Mouse (Mus musculus) lung, embryonic 14.5 days (tissue): ENCODE data around the gene Tab2. TPM values are rescaled to one million over a fixed set of nuclear protein-coding genes. Genes with fewer than 3 reads are reported as not detected.

ENCODE experiments used
- ATAC-seq: fragments of 200-750 bp; cut with Nextera tagmentation; 2 replicates; pipeline ENCODE4 v1.8.0; 2017; ENCODE audit warnings: mild to moderate bottlenecking, moderate TSS enrichment, moderate library complexity; ENCODE audit not compliant: insufficient read depth
- DNase-seq: peaks from one replicate; pipeline ENCODE4 v3.0.0-alpha.2; 2015
- H3K27ac ChIP-seq: fragments of 300-500 bp; sonication (generic); 2 replicates; pipeline ENCODE4 v1.5.1; 2014; ENCODE audit warnings: low read depth, mild to moderate bottlenecking, moderate library complexity
- H3K27me3 ChIP-seq: fragments of 300-500 bp; sonication (generic); 2 replicates; pipeline ENCODE4 v1.6.1; 2014; ENCODE audit warnings: low read length, control low read depth; ENCODE audit not compliant: insufficient read depth
- H3K36me3 ChIP-seq: fragments of 300-500 bp; sonication (generic); 2 replicates; pipeline ENCODE4 v1.6.1; 2014; ENCODE audit warnings: control low read depth; ENCODE audit not compliant: insufficient read depth
- H3K4me1 ChIP-seq: fragments of 300-500 bp; sonication (generic); 2 replicates; pipeline ENCODE4 v1.6.1; 2014; ENCODE audit warnings: antibody characterized with exemption, control low read depth; ENCODE audit not compliant: insufficient read depth
- H3K4me2 ChIP-seq: fragments of 300-500 bp; sonication (generic); 2 replicates; pipeline ENCODE4 v1.6.1; 2014; ENCODE audit warnings: mild to moderate bottlenecking
- H3K4me3 ChIP-seq: fragments of 300-500 bp; sonication (generic); 2 replicates; pipeline ENCODE4 v1.5.1; 2014; ENCODE audit warnings: low read depth, low read length
- H3K9ac ChIP-seq: fragments of 300-500 bp; sonication (generic); 2 replicates; pipeline ENCODE4 v1.6.1; 2014
- H3K9me3 ChIP-seq: fragments of 300-500 bp; sonication (generic); 2 replicates; pipeline ENCODE4 v1.6.1; 2016; ENCODE audit warnings: low read depth, low read length, control low read depth
- CTCF ChIP-seq: IDR thresholded peaks from 2 replicates; pipeline ENCODE4 v1.5.1; 2016; ENCODE audit warnings: antibody characterized with exemption, low read depth
- WGBS: fragments of 180-500 bp; shearing (Covaris S2); extraction: QIAGEN DNeasy Blood & Tissue Kit; methylation state at CpG from one replicate; pipeline ENCODE4 v1.1.7; 2014; 5-methylcytosine and 5-hydroxymethylcytosine counted together
- polyA plus RNA-seq: library from polyadenylated mRNA; unstranded; fragments of >200 nt; fragmentation: Nextera tagmentation; extraction: Ambion mirVana; gene quantifications from 2 replicates; pipeline ENCODE4 v1.2.1, GENCODE M21; 2014

Gene Tab2
- polyA plus RNA-seq, 1 experiment from 2014 or later, result 31.1 TPM

GRCm38 (mm10) chr10:7869746-7870145 lies 86.3 kb downstream of the Tab2 start:
- H3K27me3 ChIP-seq, result peaks cover 25% of the 10 kb centered on the region
- no peak overlapping the region for H3K4me3 ChIP-seq
- no peak for TF ChIP-seq CTCF
- H3K9me3 ChIP-seq, result no peaks in the 10 kb centered on the region
- no peak overlapping the region for H3K4me2 ChIP-seq
- 60% methylated on average over 8 of the region's 8 CpGs for WGBS
- ATAC-seq (no peak), DNase-seq (no peak)
- no peak overlapping the region for H3K27ac ChIP-seq
- H3K9ac ChIP-seq, result no peak overlapping the region
- no peaks in the 10 kb centered on the region for H3K36me3 ChIP-seq
- H3K4me1 ChIP-seq, result peaks cover 6% of the 10 kb centered on the region; the same call in 1 of the 2 replicates

- Histone ChIP-seq H3K9ac (peak overlapping the region; percentile 49), H3K9me3 (no peaks in the 10 kb centered on the region), H3K4me3 (peak overlapping the region; percentile 37), H3K4me1 (no peaks in the 10 kb centered on the region), H3K36me3 (no peaks in the 10 kb centered on the region), H3K4me2 (peak overlapping the region; percentile 75), H3K27ac (no peak overlapping the region), H3K27me3 (peaks cover 25% of the 10 kb centered on the region)
- no peak for TF ChIP-seq CTCF
- WGBS, result 24% methylated on average over 21 of the region's 21 CpGs
- DNase-seq (no peak), ATAC-seq (0 out of 2 replicates have a peak, but pooled peaks have one; percentile 14)
Measured at GRCm38 (mm10) chr10:7867666-7868030, 88.4 kb downstream of the Tab2 start.

- DNase-seq (peak; percentile 31), ATAC-seq (0 out of 2 replicates have a peak, but pooled peaks have one; percentile 32)
- TF ChIP-seq CTCF, result no peak
Measured at GRCm38 (mm10) chr10:7866762-7867665, 89.0 kb downstream of the Tab2 start.

DNA sequence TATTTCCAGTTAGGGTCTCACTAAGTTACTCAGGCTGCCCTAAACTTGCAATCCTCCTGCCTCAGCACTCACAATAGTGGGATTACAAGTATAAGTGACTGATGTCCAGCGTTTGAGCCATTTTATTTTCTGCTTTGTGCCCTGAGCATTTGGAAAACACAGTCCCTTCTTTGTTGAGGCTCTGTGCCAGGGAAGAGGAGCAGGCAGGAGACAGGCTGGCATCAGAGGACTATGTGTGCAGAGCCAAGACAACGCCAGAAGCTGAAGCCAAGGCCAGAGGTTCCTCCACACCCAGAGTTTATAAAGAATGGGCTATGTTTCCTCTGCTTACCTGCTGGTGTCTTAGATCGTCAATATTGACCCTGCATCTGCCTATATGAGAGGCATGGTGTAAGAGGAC lies 91.2 kb downstream of the Tab2 start:
- no peaks in the 10 kb centered on the region for H3K36me3 ChIP-seq
- H3K9me3 ChIP-seq, result no peaks in the 10 kb centered on the region
- H3K9ac ChIP-seq, result no peak overlapping the region
- no peak for TF ChIP-seq CTCF
- no peaks in the 10 kb centered on the region for H3K4me1 ChIP-seq
- WGBS, result 81% methylated on average over 3 of the region's 3 CpGs
- no peak overlapping the region for H3K4me2 ChIP-seq
- ATAC-seq, result no peak
- no peak overlapping the region for H3K27ac ChIP-seq
- no peak overlapping the region for H3K4me3 ChIP-seq
- peaks cover 25% of the 10 kb centered on the region for H3K27me3 ChIP-seq
- no peak for DNase-seq

More at GRCm38 (mm10) chr10:7866762-7867665, 89.0 kb downstream of the Tab2 start:
- H3K4me3 ChIP-seq, result peak overlapping the region; percentile 37
- H3K27ac ChIP-seq, result no peak overlapping the region
- no peaks in the 10 kb centered on the region for H3K4me1 ChIP-seq
- H3K27me3 ChIP-seq, result peaks cover 25% of the 10 kb centered on the region
- no peaks in the 10 kb centered on the region for H3K9me3 ChIP-seq
- peak overlapping the region; percentile 49 for H3K9ac ChIP-seq
- 20% methylated on average over 50 of the region's 50 CpGs for WGBS
- H3K36me3 ChIP-seq, result no peaks in the 10 kb centered on the region
- peak overlapping the region; percentile 75 for H3K4me2 ChIP-seq

- Histone ChIP-seq H3K27ac (no peak overlapping the region), H3K4me1 (no peaks in the 10 kb centered on the region), H3K4me2 (no peak overlapping the region), H3K9ac (no peak overlapping the region), H3K4me3 (no peak overlapping the region), H3K36me3 (no peaks in the 10 kb centered on the region), H3K27me3 (peaks cover 25% of the 10 kb centered on the region), H3K9me3 (no peaks in the 10 kb centered on the region)
- ATAC-seq (no peak), DNase-seq (peak; percentile 28)
- TF ChIP-seq CTCF, result no peak
- 58% methylated on average over 6 of the region's 6 CpGs for WGBS
Measured at GRCm38 (mm10) chr10:7864184-7864583, 91.8 kb downstream of the Tab2 start.

DNA sequence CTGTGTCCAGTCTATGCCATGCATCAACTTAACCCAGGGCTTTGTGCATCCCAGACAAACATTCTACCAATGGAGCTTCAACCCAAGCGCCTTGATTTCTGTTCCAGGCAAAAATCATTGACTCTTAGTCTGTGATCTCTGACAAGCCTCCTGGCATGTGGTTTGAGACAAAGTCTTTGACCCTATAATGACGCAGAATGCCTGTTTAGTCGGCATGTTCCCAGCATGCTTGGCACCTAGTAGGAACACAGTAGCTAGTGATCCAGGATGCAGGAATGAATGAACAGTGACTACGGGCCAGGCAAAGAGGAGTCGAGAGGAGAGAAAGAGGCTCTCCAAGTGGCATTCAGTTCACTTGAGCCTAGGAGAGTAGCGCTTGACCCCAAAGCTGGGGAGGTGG lies 92.6 kb downstream of the Tab2 start:
- ATAC-seq (no peak), DNase-seq (no peak)
- Histone ChIP-seq H3K27ac (no peak overlapping the region), H3K4me2 (no peak overlapping the region), H3K9me3 (no peaks in the 10 kb centered on the region), H3K36me3 (no peaks in the 10 kb centered on the region), H3K27me3 (peaks cover 19% of the 10 kb centered on the region), H3K4me1 (no peaks in the 10 kb centered on the region), H3K4me3 (no peak overlapping the region), H3K9ac (no peak overlapping the region)
- no peak for TF ChIP-seq CTCF
- 92% methylated on average over 6 of the region's 6 CpGs for WGBS

DNA sequence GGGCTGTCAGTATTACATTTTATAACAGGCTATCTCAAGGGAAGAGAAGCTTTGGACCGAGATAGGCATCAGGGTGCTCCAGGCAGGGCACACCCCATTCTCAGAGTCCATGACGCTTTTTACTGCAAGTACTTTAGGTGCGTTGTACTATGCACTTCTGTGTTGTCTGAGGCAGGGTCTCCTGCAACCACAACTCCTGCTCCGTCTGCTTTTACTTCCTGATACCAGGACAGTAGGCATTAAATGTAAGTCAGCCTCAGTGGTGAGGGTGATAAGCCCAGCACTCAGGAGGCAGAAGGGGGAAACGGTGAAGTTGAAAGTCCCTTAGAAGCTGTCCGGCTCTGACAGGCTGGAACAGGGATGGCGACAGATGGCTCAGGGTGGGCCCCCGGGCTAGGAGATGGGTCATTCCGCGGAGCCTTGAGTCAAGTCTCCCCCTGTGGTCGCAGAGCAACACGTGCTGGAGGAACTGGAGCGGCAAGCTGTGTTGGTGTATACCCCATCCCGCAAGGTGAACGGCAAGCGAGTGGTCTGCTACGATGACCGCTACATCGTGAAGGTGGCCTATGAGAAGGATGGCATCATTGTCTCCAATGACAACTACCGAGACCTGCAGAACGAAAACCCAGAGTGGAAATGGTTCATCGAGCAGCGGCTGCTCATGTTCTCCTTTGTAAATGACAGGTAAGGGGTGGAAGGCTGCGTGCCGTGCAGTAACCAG lies 93.9 kb downstream of the Tab2 start:
- DNase-seq, result no peak
- H3K4me3 ChIP-seq, result no peak overlapping the region
- H3K9me3 ChIP-seq, result no peaks in the 10 kb centered on the region
- no peaks in the 10 kb centered on the region for H3K4me1 ChIP-seq
- no peak overlapping the region for H3K9ac ChIP-seq
- H3K27me3 ChIP-seq, result peaks cover 6% of the 10 kb centered on the region
- H3K36me3 ChIP-seq, result no peaks in the 10 kb centered on the region
- no peak overlapping the region for H3K27ac ChIP-seq
- ATAC-seq, result no peak
- no peak for TF ChIP-seq CTCF
- 88% methylated on average over 25 of the region's 25 CpGs for WGBS
- H3K4me2 ChIP-seq, result no peak overlapping the region
